Mouse (Mus musculus): ENCODE data around the gene Gpr3.

Gpr3 gene

GRCm38 (mm10) chr4:133211751-133212561, at the start of gene Gpr3, which contains the start of gene Cd164l2:
Gene Gpr3, minus strand, starts transcription at chr4:133212536.
Gene Cd164l2, plus strand, starts transcription at chr4:133212131.
- DNase-seq (ENCODE audit: low read depth) = no peak

GRCm38 (mm10) chr4:133261641-133262374, 49.5 kb upstream of the Gpr3 start:
- DNase-seq (ENCODE audit: low read depth) = no peak

DNA sequence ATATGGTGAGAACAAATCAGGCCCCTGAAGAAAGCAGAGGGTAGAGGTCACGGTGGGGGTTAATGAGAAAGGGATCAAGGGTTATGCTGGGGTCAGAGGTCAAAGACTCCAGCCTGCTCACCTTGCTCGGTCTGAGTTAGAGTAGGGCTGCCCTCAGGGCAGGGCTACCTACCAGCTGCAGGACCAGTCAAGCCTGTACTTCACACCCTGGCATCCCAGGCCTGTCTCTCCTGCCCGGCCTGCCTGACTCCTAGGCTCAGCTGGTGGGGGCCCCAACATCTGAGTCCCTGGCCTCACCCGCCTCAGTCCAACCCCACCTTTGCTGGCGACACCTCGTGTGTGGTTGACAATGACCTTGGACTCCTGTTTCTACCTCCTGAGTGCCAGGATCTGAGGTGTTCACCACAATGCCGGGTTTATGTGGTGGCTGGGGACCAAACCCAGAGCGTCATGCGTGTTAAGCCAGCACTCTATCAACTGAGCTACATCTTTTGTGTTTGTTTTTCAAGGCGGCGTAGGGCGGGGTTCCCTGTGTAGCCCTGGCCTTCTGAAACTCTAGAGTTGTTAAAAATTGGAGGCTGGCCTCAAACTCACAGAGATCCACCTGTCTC, 45.6 kb upstream of the Gpr3 start:
- no peak for DNase-seq (ENCODE audit: low read depth)

DNA sequence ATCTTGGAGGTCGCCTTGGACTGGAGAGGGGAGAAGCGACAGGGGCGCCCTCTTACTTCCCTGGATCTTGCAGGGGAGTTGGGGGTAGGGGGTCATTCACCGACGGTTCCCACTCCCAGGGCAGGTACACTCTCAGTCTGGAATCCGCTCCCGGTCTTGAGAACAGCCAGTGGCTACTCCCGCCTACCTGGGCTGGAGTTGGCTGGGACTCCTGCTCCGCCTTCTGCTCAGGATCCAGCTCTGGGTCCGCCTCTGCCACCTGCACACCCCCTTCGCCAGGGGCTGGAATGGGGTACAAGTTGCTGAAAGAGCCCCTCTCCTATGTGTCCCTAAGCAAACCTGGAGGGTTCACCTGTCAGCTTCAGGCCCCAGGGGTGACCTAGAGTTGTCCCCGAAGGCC, 44.9 kb upstream of the Gpr3 start:
- DNase-seq (ENCODE audit: low read depth) = no peak

GRCm38 (mm10) chr4:133256820-133257219, 44.5 kb upstream of the Gpr3 start:
- no peak for DNase-seq (ENCODE audit: low read depth)

DNA sequence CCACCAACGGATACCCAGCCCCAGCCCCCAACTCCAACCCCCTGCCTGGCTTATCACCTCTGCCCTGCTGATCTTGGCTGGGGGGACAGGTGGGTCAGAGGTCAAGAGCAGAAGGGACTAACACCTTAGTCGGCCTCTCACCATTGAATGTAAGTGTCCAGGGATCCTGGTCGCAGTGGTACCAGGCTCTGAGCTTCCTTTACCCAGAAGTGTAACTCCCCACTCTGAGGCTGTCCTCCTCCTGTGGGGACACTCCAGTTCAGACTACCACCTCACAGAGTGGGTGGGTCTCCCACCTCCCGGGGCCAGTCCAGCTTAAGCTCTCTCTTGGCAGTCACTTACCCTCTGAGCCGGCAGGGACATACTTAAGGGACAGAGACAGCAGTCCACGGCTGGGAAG, 43.1 kb upstream of the Gpr3 start:
- DNase-seq (ENCODE audit: low read depth) = no peak

DNA sequence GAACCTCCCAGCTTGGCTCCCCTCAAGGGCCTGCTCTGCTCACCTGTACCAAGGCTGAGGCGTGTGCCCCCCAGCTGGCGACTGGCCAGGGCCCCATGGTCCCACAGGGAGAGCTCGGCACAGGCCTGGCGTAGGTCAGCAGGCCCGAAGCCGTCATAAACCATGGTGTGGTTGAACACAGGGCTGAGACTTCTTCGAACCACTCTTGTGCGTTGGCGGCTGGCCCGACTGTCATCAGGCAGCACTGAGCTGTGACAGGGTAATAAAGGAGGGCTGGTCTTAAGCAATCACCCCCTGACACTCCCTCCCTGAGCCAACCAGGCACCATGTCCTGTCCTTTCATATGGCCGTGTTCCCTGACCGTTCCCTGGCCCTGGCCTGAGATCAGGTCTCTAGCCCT, 41.1 kb upstream of the Gpr3 start:
- no peak for DNase-seq (ENCODE audit: low read depth)

DNA sequence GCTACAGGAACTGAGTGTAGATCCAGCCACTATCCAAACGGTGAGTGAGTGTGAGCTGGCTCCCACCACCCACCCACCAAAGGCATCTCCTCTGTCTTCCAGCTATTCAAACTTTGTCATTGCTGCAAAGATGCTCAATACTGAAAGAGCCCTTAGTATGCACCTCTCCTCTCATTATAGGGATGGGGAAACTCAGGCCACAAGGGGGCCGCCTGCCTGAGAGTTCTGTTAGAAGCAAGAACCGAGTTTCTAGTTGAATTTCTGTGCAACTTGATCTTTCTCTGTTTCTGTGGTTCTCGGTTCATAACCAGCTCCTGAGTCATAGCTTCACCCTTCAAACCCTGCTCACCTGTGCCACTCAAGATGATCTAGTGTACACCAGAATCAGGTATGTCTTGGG, 39.8 kb upstream of the Gpr3 start:
- DNase-seq (ENCODE audit: low read depth) = no peak

- no peak for DNase-seq (ENCODE audit: low read depth)
Measured at GRCm38 (mm10) chr4:133251214-133251613, 38.9 kb upstream of the Gpr3 start.

- DNase-seq (ENCODE audit: low read depth) = peak; percentile 63
Measured at GRCm38 (mm10) chr4:133250609-133251008, 38.3 kb upstream of the Gpr3 start.

DNA sequence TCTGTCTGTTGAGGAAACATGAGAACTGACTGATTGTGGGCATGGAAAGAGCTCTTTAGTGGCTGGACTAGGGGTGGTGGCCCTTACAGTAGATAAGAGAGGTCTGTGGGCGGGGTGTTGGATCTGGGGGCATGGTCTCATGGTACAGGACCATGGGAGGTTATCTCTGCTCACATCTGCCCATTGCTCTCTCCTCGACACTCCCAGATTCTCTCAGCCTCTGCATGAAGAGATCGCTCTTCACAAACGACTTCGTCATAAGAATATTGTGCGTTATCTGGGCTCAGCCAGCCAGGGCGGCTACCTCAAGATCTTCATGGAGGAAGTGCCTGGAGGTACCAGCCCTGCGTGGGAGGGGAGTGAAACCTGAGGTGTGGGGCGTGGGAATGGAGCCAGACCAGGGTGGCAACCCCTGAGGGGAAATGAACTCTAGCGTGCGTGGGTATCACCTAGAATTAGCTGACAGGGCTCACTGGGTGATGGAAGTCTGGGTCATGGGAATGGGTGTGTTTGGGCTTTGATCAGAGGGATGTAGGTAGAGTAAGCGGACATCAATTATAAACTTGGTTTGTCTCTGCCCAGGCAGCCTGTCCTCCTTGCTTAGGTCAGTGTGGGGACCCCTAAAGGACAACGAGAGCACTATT, 35.6 kb upstream of the Gpr3 start:
- peak; percentile 88 for DNase-seq (ENCODE audit: low read depth)

- no peak for DNase-seq (ENCODE audit: low read depth)
Measured at GRCm38 (mm10) chr4:133247072-133247471, 34.7 kb upstream of the Gpr3 start.

- DNase-seq (ENCODE audit: low read depth) = no peak
Measured at GRCm38 (mm10) chr4:133244289-133244688, 32.0 kb upstream of the Gpr3 start.

- no peak for DNase-seq (ENCODE audit: low read depth)
Measured at GRCm38 (mm10) chr4:133243538-133243937, 31.2 kb upstream of the Gpr3 start.

DNA sequence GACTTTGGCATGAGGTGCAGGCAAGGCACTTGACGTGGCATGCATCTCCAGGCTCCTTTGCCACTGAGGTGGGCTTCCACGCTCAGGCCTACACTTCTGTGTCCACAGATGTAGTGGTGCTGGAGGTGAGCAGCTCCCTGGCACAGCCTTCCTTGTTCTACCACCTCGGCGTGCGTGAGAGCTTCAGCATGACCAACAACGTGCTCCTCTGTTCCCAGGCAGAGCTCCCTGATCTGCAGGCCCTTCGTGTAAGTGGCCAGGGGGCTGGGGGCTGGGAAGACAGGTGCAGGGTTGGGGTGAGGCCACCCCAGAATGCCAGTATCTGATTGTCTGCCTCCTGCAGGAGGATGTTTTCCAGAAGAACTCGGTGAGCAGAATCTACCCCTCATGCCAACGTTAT, 30.4 kb upstream of the Gpr3 start:
- DNase-seq (ENCODE audit: low read depth) = no peak

DNA sequence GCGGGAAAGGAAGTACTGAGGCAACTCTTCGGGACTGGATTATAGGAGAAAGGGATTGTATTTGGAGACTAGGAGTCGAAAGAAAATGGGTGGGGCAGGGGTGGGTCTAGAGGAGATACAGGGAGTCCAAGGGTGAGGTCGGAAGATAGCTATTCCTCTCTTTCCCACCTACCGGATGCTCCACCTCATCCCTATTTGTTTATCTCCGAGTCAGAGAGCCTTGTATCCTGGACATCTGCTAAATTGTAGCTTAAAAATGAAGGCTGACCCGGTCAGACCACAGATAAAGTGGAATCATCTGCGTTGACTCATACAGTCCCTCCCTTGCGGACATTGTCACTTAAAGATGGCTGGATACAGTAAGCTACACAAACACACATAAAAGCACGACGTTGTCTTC, 29.6 kb upstream of the Gpr3 start:
- DNase-seq (ENCODE audit: low read depth) = no peak

GRCm38 (mm10) chr4:133240934-133241908, 28.9 kb upstream of the Gpr3 start:
- peak; percentile 80 for DNase-seq (ENCODE audit: low read depth)

DNA sequence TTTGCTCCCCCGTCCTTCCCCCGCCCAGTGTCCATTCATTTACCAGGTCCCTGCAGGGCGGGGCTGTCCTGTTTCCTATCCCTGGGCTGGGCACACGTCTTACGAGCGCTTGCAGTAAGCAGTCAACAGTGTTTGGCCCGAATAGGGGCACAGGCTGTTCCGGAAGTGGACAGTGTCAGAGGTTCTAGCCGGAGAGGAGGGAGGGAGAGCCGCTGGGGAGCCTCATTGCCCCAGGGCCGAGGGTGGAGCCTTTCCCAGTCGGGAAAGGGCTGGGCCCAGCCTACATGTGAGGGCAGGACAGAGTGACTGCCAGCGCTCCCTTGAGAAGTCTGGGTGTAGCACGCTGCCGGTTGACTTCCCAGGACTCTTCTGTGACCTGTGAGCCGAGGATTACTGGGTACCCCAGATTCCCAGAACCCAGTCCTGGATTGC, 28.2 kb upstream of the Gpr3 start, which contains the start of gene Map3k6:
Gene Map3k6 (plus strand): TSS at position 329 of the 432 bp plus-strand sequence.
- DNase-seq (ENCODE audit: low read depth) = peak; percentile 48

DNA sequence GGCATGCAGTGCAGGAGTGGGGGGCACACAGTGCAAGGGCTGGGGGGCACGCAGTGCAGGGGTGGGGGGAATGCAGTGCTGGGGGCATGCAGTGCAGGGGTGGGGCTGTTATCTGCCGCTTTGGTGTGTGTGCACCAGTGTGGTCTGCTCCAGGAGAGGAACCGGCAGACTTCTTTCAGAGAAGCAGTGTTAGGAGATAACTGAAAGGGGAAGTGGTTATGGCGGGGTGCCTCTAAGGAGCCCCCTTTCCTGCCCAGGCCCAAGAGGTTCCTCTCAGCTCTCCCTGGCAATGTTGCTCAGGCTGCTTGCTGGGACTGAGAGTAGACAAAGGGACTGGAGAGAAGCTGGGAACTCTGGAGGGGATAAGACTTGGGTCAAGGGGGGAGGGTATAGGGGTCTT, 25.6 kb upstream of the Gpr3 start:
- DNase-seq (ENCODE audit: low read depth) = no peak

GRCm38 (mm10) chr4:133235415-133235814, 23.1 kb upstream of the Gpr3 start:
- DNase-seq (ENCODE audit: low read depth) = no peak

DNA sequence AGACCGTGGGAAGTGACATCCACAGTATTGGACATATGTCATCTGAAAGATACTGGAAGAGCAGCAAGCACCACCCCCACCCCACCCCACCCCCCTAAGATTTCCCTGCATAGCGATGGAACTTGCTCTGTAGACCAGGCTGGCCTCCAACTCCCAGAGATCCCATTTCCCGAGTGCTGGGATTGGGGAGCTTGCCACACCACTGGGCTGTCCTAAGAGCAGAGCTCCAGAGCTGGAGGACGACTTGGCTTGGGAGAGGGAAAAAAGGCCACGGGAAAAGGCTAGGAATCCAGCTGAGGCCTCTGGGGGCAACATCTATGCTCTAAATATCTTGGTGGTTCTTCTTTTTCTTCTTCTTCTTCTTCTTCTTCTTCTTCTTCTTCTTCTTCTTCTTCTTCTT, 22.4 kb upstream of the Gpr3 start:
- no peak for DNase-seq (ENCODE audit: low read depth)

Data from c-Kit-positive CD71-positive TER-119-negative erythroid progenitor cells, embryonic 14.5 days (primary cell).